Mouse (Mus musculus) adrenal gland, postnatal 36 days (tissue): ENCODE measurements around the gene Sh3pxd2a. TPM values are rescaled to one million over a fixed set of nuclear protein-coding genes. Genes with fewer than 3 reads are reported as not detected.
A peak's percentile ranks its signal among the peaks of the same experiment; 100 is the strongest.

Source experiments
- DNase-seq, 2 experiments: peaks; one replicate each; pipeline ENCODE4 v3.0.0; 2021; ENCODE audit warnings: mixed read lengths in 1 of 2
- total RNA-seq, 2 experiments: library from RNA; stranded (reverse); gene quantifications; 2 replicates each; pipeline ENCODE4 v1.2.3; 2021

Gene Sh3pxd2a
- total RNA-seq, 2 experiments from 2014 or later, result 46.5 to 65.9 TPM

GRCm38 (mm10) chr19:47438445-47438844 is 25.8 kb downstream of the Sh3pxd2a start:
- peak; percentile 38 to 69 for DNase-seq

GRCm38 (mm10) chr19:47437040-47437439 is 27.2 kb downstream of the Sh3pxd2a start:
- DNase-seq, result no peak

DNA sequence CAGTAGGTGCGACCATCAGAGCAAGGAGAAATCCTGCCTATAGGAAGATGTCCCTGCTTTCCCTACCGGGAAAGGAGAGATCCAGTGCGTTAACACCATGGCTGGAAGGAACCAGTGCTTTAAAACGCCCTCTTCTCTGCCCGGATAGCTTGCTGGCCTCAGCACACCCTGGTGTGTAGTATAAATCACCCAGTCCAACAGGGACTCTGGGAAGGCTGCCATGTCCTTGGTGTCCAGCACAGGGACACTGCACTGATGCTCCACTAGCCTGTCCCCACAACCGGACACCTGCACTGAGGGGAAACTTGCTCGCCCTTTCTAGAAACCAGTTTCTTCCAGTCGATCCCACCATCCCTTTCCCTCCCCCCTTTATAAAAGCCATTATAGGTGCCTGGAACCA is 28.0 kb downstream of the Sh3pxd2a start:
- peak; percentile 87 to 88 for DNase-seq

DNA sequence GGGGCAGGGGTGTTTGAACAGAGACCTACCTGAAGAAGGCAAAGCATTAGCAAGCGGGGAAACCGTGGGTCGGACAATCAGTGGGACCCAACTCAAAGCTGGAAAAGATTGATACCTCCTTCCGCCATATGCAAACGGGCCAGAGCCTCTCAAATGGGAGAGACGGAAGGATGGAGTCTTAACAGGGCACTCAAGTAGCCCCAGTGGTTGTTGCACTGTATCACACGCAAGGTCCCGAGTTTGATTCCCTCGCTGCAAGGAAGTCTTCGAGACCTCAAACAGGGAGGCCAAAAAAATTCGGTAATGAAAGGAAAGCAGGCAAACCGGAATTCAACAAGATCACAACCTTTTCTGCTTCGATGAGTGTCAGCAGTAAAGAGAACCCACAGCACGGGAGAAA is 29.5 kb downstream of the Sh3pxd2a start:
- no peak for DNase-seq

DNA sequence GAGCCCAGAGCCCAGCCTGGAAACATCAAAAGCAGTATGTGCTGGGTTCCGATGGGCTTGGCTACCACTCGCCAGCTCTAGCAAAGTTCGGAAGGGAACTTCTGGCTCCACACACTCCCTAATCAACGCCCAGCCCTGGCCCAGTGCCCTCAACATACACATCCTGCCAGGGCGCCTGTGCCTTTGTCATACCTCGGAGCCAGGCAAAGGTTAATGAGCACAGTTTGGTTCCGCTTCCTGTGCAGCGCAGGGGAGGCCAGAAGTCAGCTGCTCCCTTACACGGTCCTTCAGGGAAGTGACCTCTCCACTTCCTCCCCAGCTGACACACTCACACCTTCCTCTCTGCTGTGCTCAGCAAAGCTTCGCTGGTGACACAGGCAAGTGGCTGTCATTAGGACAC is 31.9 kb downstream of the Sh3pxd2a start:
- DNase-seq, result peak; percentile 42 to 53

DNA sequence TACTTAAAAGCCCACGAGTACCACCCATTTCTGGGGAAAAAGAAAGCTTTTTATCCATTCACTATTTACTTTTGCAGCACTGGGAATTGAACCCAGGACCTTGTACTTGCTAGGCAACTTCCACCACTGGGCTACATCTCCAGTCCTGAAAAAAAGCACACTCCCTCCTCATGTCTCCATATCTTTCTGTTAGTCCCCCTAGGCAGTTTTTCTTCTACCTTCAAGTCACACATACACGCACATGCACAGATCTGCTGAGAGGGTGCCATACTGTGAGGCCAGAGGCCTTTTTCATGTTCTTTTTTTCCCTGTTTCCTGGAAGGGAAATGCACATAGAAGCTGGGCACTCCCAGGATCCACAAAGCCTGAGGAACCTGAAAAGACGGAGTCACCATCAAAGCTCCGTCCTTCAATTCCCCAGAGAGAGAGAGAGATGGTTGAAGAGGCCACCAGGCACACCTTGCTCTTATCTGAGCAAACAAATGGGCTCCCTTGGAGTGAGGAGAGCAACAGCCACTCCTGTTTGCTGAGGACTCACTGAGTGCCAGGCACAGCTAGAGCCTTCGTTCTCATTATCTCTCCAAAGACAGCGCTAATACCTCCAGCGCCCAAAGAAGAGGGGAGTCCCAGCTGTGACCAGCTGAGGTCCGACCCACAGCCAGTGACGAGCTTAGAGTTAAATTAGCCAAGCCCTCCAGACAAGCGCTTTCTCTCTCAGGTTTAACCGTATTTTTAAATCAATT is 32.8 kb downstream of the Sh3pxd2a start:
- no peak for DNase-seq

GRCm38 (mm10) chr19:47430160-47430559 is 34.0 kb downstream of the Sh3pxd2a start:
- DNase-seq, result no peak

DNA sequence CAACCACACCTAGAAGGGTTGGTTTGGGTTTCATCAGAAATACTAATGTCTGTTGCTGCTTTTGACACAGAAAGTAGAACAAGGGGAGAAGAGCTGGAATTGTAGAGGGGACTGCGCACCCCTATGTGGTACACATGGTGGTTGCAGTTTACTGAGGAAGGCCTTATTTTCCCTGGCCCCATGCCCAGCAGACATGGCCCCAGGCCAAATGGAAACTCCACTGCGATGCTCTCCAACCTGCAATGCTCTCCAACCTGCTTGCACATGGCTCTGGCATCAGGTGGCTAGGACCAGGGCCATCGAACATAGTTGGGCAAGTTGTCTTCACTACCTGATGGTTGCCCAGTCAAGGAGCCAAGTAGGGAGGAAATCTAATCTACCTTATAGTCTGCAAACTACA is 35.0 kb downstream of the Sh3pxd2a start:
- DNase-seq, result peak; percentile 33 to 55

- no peak for DNase-seq
Measured at GRCm38 (mm10) chr19:47428794-47429193, 35.4 kb downstream of the Sh3pxd2a start.

- no peak for DNase-seq
Measured at GRCm38 (mm10) chr19:47427841-47428789, 36.1 kb downstream of the Sh3pxd2a start.

- no peak for DNase-seq
Measured at GRCm38 (mm10) chr19:47423632-47424031, 40.6 kb downstream of the Sh3pxd2a start.

- DNase-seq, result no peak
Measured at GRCm38 (mm10) chr19:47421128-47421898, 42.9 kb downstream of the Sh3pxd2a start.

- no peak for DNase-seq
Measured at GRCm38 (mm10) chr19:47420539-47420938, 43.7 kb downstream of the Sh3pxd2a start.

DNA sequence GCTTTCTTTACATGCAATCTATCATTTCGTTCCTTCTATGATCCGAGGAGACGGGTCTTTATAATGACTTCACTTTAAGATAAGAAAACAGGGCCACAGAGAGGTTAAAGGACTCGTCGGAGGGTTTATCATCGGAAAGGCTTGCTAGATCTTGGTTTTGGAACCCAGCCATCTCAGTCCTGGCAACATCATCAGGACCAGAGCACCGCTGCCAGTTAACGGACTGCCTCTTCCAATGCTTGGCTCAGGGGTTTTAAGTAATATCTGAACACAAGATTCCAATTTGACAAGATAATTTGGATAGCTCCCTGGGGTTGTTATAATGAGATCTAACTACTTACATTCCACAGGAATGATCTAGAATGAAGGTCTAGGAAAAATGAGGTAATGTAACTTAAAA is 45.0 kb downstream of the Sh3pxd2a start:
- no peak for DNase-seq

GRCm38 (mm10) chr19:47416161-47416560 is 48.0 kb downstream of the Sh3pxd2a start:
- DNase-seq, result peak; percentile 40 to 66

DNA sequence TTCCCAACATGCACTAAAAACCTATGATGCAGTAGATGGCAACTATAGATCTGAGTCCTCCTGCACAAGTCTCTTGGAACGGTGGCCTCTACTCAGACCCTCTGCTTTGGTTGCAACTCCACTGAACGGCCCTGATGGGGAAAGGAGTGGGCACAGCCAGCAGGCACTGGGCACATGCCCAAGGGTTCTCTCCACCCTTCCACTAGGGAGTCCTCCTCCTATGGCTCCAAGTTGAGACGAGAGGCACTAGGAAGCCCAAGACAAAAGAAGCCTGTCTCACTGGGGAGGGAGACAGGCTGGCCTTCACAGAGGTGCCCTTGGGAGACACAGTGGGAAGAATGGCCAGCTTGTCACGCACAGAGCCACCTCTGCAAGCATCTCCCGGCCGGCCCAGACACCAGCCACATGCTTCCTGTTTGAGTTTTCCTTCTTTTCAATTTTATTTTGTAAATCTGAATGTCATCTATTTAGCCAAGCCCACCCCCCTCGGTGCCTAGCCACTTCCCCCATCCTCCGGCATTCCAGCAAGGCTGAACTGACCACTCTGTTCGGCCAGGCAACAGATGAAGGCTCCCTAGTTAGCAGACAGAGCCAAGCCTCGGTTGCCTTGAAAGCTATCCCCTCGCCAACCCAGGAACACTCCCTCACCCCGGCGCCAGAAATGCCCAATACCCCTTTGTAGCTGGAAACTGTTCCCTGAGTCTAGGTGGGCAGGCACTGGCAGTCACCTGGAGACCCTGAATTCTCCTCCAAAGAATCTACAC is 49.9 kb downstream of the Sh3pxd2a start:
- no peak for DNase-seq

DNA sequence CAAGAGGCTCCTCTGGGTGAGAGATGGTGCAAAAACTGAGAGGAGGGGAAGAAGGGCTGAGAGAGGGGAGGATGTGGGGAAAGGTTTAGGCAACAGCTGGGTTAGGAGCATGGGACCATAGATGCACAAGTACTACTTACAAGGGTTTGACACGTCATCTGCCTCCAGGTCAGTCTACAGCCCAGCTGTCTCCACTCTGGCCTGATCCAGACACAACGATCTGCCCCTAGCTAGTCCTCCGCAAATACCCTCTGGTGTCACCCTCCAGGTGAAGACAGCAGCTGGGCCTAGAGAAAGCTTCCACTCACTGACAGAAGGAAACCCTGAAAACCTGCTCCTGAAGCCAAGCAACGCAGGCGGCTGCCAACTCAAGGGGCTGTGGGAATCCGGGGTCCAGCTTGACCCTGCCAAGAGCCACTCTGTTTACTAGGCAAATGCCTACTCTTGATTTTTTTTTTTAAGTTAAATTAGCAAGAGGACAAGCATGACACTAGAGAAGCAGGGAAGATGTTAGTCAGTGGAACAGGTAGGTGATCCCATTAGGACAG is 50.7 kb downstream of the Sh3pxd2a start:
- no peak for DNase-seq

- DNase-seq, result no peak
Measured at GRCm38 (mm10) chr19:47412566-47413248, 51.5 kb downstream of the Sh3pxd2a start.

GRCm38 (mm10) chr19:47410301-47410700 is 53.9 kb downstream of the Sh3pxd2a start:
- no peak for DNase-seq

DNA sequence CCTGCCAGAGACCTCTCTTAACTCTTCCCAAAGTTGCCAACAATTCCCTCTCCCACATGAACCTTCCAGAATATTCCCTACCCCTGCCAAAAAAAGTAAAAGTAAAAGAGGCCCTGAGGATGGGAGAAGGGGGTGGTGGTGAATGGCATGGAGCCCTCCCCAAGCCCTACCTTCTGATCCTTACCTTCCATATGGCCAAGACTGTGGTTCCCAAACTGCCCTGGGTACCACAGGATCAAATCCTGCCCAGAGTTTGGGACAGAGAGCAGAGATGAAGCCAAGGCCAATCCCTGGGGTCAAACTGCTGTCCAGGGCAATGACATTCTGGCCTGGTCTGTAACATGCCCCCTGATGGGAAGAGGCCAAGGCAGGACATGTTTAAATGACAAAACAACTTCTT is 55.1 kb downstream of the Sh3pxd2a start:
- DNase-seq, result no peak

- no peak for DNase-seq
Measured at GRCm38 (mm10) chr19:47408656-47409055, 55.5 kb downstream of the Sh3pxd2a start.
